Comparison of ENCODE assay signal across 30 mouse cellular contexts in the genomic region with DNA sequence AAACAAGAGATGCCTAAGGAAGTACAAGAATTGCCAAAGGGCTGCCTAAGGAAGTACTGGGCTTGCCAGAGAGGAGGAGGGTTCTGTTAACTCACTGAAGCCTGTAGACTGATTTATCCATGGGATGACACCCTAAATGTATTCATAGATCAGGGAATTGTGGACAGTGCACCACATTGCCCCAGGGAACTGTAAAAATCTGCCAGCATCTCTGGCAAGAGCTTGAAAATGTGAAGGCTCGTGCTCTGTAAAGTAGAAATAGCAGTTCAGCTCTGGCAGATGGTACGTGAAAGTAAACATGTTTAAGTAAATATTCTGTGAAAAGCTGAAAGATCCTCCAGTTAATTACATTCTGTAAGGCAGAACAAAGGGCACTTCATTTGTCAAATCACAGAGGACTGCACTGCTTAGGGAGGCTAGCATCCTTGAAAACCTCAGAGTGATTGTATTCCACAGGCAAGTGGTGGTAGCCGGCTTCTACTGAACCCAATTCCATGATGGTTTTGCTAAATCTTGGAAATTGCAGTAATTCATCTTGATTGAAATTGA.
DNase-seq lines count a peak whose midpoint lies in the region; ATAC-seq lines count a peak whose summit lies in the region.
"Had no signal": no experiment of that assay in that cellular context is flagged by ENCODE, and none has a peak within 500 bp of the region (broad histone marks: within the 10 kb centered on the region; RNA-seq: fewer than 3 reads in every experiment).

No protein-coding gene starts in this region.

- H3K4me2 ChIP-seq in hindbrain, embryonic 14.5 days (replicated peaks) = no peak overlapping the region
- no peak overlapping the region for H3K4me2 ChIP-seq in hindbrain, embryonic 11.5 days (replicated peaks; ENCODE audit: low read depth, low read length)
- H3K4me2 ChIP-seq in midbrain, embryonic 12.5 days (replicated peaks) = no peak overlapping the region
- no peak overlapping the region for H3K4me2 ChIP-seq in midbrain, embryonic 15.5 days
- H3K4me2 ChIP-seq: embryonic facial prominence, embryonic 12.5 days; heart, embryonic 12.5 days; limb, embryonic 15.5 days; liver, embryonic 15.5 days; lung, embryonic 15.5 days; neural tube, embryonic 15.5 days had no signal

- H3K9ac ChIP-seq in hindbrain, embryonic 14.5 days = no peak overlapping the region
- H3K9ac ChIP-seq in hindbrain, embryonic 11.5 days (ENCODE audit: low read depth, low read length) = no peak overlapping the region
- H3K9ac ChIP-seq in midbrain, embryonic 12.5 days (replicated peaks) = no peak overlapping the region
- H3K9ac ChIP-seq in midbrain, embryonic 15.5 days = no peak overlapping the region
- H3K9ac ChIP-seq: embryonic facial prominence, embryonic 12.5 days; heart, embryonic 12.5 days; limb, embryonic 15.5 days; liver, embryonic 15.5 days; lung, embryonic 15.5 days; neural tube, embryonic 15.5 days had no signal

- no peaks in the 10 kb centered on the region for H3K36me3 ChIP-seq in hindbrain, embryonic 14.5 days (replicated peaks; ENCODE audit: control insufficient read depth, insufficient read depth)
- no peaks in the 10 kb centered on the region for H3K36me3 ChIP-seq in hindbrain, embryonic 11.5 days (ENCODE audit: control insufficient read depth, insufficient read depth, low read length)
- no peaks in the 10 kb centered on the region for H3K36me3 ChIP-seq in midbrain, embryonic 12.5 days
- H3K36me3 ChIP-seq in midbrain, embryonic 10.5 days = no peaks in the 10 kb centered on the region
- H3K36me3 ChIP-seq in midbrain, embryonic 15.5 days (replicated peaks) = no peaks in the 10 kb centered on the region
- H3K36me3 ChIP-seq: embryonic facial prominence, embryonic 12.5 days; heart, embryonic 12.5 days; limb, embryonic 10.5 days; limb, embryonic 15.5 days; liver, embryonic 15.5 days; lung, embryonic 15.5 days; neural tube, embryonic 15.5 days had no signal

- no peaks in the 10 kb centered on the region for H3K4me1 ChIP-seq in hindbrain, embryonic 14.5 days (replicated peaks; ENCODE audit: control insufficient read depth, insufficient read depth, low read length)
- no peaks in the 10 kb centered on the region for H3K4me1 ChIP-seq in hindbrain, embryonic 11.5 days (replicated peaks; ENCODE audit: control insufficient read depth, insufficient read depth, low read length)
- H3K4me1 ChIP-seq in midbrain, embryonic 12.5 days = no peaks in the 10 kb centered on the region
- no peaks in the 10 kb centered on the region for H3K4me1 ChIP-seq in midbrain, embryonic 10.5 days
- H3K4me1 ChIP-seq in midbrain, embryonic 15.5 days = no peaks in the 10 kb centered on the region
- H3K4me1 ChIP-seq: embryonic facial prominence, embryonic 12.5 days; heart, embryonic 12.5 days; limb, embryonic 10.5 days; limb, embryonic 15.5 days; liver, embryonic 15.5 days; lung, embryonic 15.5 days; neural tube, embryonic 15.5 days had no signal

- ATAC-seq in hindbrain, embryonic 14.5 days (ENCODE audit: low FRiP score) = peak; percentile 37; the same call in 1 of the 2 replicates
- no peak for ATAC-seq in hindbrain, embryonic 11.5 days (ENCODE audit: low FRiP score)
- 0 out of 2 replicates have a peak, but pooled peaks have one; percentile 30 for ATAC-seq in midbrain, embryonic 12.5 days (ENCODE audit: low FRiP score, low read depth)
- peak; percentile 30; the same call in 1 of the 2 replicates for ATAC-seq in midbrain, embryonic 15.5 days (replicated peaks)
- ATAC-seq: CD4-positive, CD25-positive, alpha-beta regulatory T cell, adult 4 months; intestine, embryonic 16.5 days had no signal

- H3K9me3 ChIP-seq in hindbrain, embryonic 14.5 days (ENCODE audit: control insufficient read depth, low read length) = no peaks in the 10 kb centered on the region
- H3K9me3 ChIP-seq in hindbrain, embryonic 11.5 days (ENCODE audit: control insufficient read depth, low read length) = no peaks in the 10 kb centered on the region
- H3K9me3 ChIP-seq in midbrain, embryonic 12.5 days = no peaks in the 10 kb centered on the region
- no peaks in the 10 kb centered on the region for H3K9me3 ChIP-seq in midbrain, embryonic 10.5 days (replicated peaks)
- no peaks in the 10 kb centered on the region for H3K9me3 ChIP-seq in midbrain, embryonic 15.5 days
- H3K9me3 ChIP-seq: embryonic facial prominence, embryonic 12.5 days; heart, embryonic 12.5 days; limb, embryonic 10.5 days; limb, embryonic 15.5 days; liver, embryonic 15.5 days; lung, embryonic 15.5 days; neural tube, embryonic 15.5 days had no signal

- no peak overlapping the region for H3K4me3 ChIP-seq in hindbrain, embryonic 14.5 days (replicated peaks; ENCODE audit: low read length)
- H3K4me3 ChIP-seq in hindbrain, embryonic 11.5 days (ENCODE audit: low read depth, low read length) = no peak overlapping the region
- no peak overlapping the region for H3K4me3 ChIP-seq in midbrain, embryonic 12.5 days
- no peak overlapping the region for H3K4me3 ChIP-seq in midbrain, embryonic 10.5 days
- H3K4me3 ChIP-seq in midbrain, embryonic 15.5 days = no peak overlapping the region
- H3K4me3 ChIP-seq: embryonic facial prominence, embryonic 12.5 days; heart, adult 2 months; heart, embryonic 12.5 days; limb, embryonic 10.5 days; limb, embryonic 15.5 days; liver, embryonic 15.5 days; lung, embryonic 15.5 days; neural tube, embryonic 15.5 days had no signal

- no peak overlapping the region for H3K27ac ChIP-seq in hindbrain, embryonic 14.5 days
- H3K27ac ChIP-seq in hindbrain, embryonic 11.5 days (ENCODE audit: low read depth, low read length) = no peak overlapping the region
- H3K27ac ChIP-seq in midbrain, embryonic 12.5 days (replicated peaks) = no peak overlapping the region
- H3K27ac ChIP-seq in midbrain, embryonic 10.5 days (replicated peaks) = no peak overlapping the region
- H3K27ac ChIP-seq in midbrain, embryonic 15.5 days = no peak overlapping the region
- H3K27ac ChIP-seq: embryonic facial prominence, embryonic 12.5 days; heart, adult 2 months; limb, embryonic 10.5 days; limb, embryonic 15.5 days; liver, embryonic 15.5 days; lung, embryonic 15.5 days; neural tube, embryonic 15.5 days; stomach, postnatal 0 days had no signal

- 52% methylated on average over 3 of the region's 3 CpGs for WGBS in hindbrain, embryonic 14.5 days
- 84% methylated on average over 3 of the region's 3 CpGs for WGBS in hindbrain, embryonic 11.5 days
- 78% methylated on average over 3 of the region's 3 CpGs for WGBS in midbrain, embryonic 12.5 days
- 77% methylated on average over 3 of the region's 3 CpGs for WGBS in midbrain, embryonic 10.5 days
- 63% methylated on average over 3 of the region's 3 CpGs for WGBS in midbrain, embryonic 15.5 days

- no peaks in the 10 kb centered on the region for H3K27me3 ChIP-seq in hindbrain, embryonic 14.5 days (ENCODE audit: control insufficient read depth, insufficient read depth, low read length)
- no peaks in the 10 kb centered on the region for H3K27me3 ChIP-seq in hindbrain, embryonic 11.5 days (ENCODE audit: control insufficient read depth, insufficient read depth, low read length)
- no peaks in the 10 kb centered on the region for H3K27me3 ChIP-seq in midbrain, embryonic 12.5 days
- H3K27me3 ChIP-seq in midbrain, embryonic 10.5 days (ENCODE audit: low read depth, poor library complexity, severe bottlenecking) = no peaks in the 10 kb centered on the region
- H3K27me3 ChIP-seq in midbrain, embryonic 15.5 days (replicated peaks) = no peaks in the 10 kb centered on the region
- H3K27me3 ChIP-seq: embryonic facial prominence, embryonic 12.5 days; heart, embryonic 12.5 days; limb, embryonic 15.5 days; liver, embryonic 15.5 days; lung, embryonic 15.5 days; neural tube, embryonic 15.5 days had no signal

- no peak for DNase-seq in hindbrain, embryonic 14.5 days (ENCODE audit: low spot score)
- no peak for DNase-seq in hindbrain, embryonic 11.5 days (ENCODE audit: low spot score)
- DNase-seq in midbrain, embryonic 10.5 days (ENCODE audit: low spot score) = no peak
- peak; percentile 30 for DNase-seq in brain, embryonic 18.5 days (ENCODE audit: low read depth, low spot score)
- DNase-seq in kidney, adult 18-20 months = no peak
- DNase-seq: adrenal gland, postnatal 25 days; cerebellum, adult 11 months; cerebellum, adult 9-10 months; embryo, embryonic 11 days; heart, adult 2 months; kidney, adult 9 months; kidney, postnatal 10 days; layer of hippocampus, adult 9-11 months; lung, postnatal 36 days; right cerebral cortex, adult 18-20 months; spleen, adult 18-20 months; thymus, adult 2 months; thymus, postnatal 36 days had no signal
